Mouse (Mus musculus) heart, postnatal 0 days (tissue): ENCODE results near the gene Ebf3. TPM values are rescaled to one million over a fixed set of nuclear protein-coding genes. Genes with fewer than 3 reads are reported as not detected.

Source experiments
- ATAC-seq: fragments of 200-750 bp; cut with Nextera tagmentation; 2 replicates; pipeline ENCODE4 v1.8.0; 2017; ENCODE audit warnings: low read depth, moderate number of reproducible peaks, moderate library complexity; ENCODE audit not compliant: insufficient read depth
- DNase-seq: peaks from one replicate; pipeline ENCODE4 v3.0.0-alpha.2; 2016; ENCODE audit warnings: low spot score
- H3K27ac ChIP-seq: fragments of 300-500 bp; sonication (generic); 2 replicates; pipeline ENCODE4 v1.5.1; 2014; ENCODE audit warnings: low read depth, mild to moderate bottlenecking
- H3K27me3 ChIP-seq: fragments of 300-500 bp; sonication (generic); 2 replicates; pipeline ENCODE4 v1.6.1; 2014; ENCODE audit warnings: low read length, mixed read lengths; ENCODE audit not compliant: control insufficient read depth, insufficient read depth
- H3K36me3 ChIP-seq: fragments of 300-500 bp; sonication (generic); replicated peaks from 2 replicates; pipeline ENCODE4 v1.6.1; 2014; ENCODE audit warnings: low read length, mixed read lengths; ENCODE audit not compliant: control insufficient read depth, insufficient read depth
- H3K4me1 ChIP-seq: fragments of 300-500 bp; sonication (generic); 2 replicates; pipeline ENCODE4 v1.6.1; 2014; ENCODE audit warnings: antibody characterized with exemption; ENCODE audit not compliant: control insufficient read depth, insufficient read depth
- H3K4me2 ChIP-seq: fragments of 300-500 bp; sonication (generic); 2 replicates; pipeline ENCODE4 v1.6.1; 2014; ENCODE audit warnings: low read depth, mild to moderate bottlenecking, low read length, moderate library complexity
- H3K4me3 ChIP-seq: fragments of 300-500 bp; sonication (generic); 2 replicates; pipeline ENCODE4 v1.5.1; 2014; ENCODE audit warnings: low read depth, low read length
- H3K9ac ChIP-seq: fragments of 300-500 bp; sonication (generic); replicated peaks from 2 replicates; pipeline ENCODE4 v1.6.1; 2014; ENCODE audit warnings: low read depth, low read length, mixed read lengths
- H3K9me3 ChIP-seq: fragments of 300-500 bp; sonication (generic); replicated peaks from 2 replicates; pipeline ENCODE4 v1.6.1; 2016; ENCODE audit warnings: low read length; ENCODE audit not compliant: control insufficient read depth
- CTCF ChIP-seq: IDR thresholded peaks from 2 replicates; pipeline ENCODE4 v1.5.1; 2016; ENCODE audit warnings: antibody characterized with exemption, control low read depth, low read depth
- EP300 ChIP-seq: IDR thresholded peaks from 2 replicates; pipeline ENCODE4 v1.6.1; 2016; ENCODE audit warnings: antibody characterized with exemption, low read depth
- WGBS: fragments of 180-500 bp; shearing (Covaris S2); extraction: QIAGEN DNeasy Blood & Tissue Kit; methylation state at CpG from one replicate; pipeline ENCODE4 v1.1.7; 2014; 5-methylcytosine and 5-hydroxymethylcytosine counted together
- polyA plus RNA-seq: library from polyadenylated mRNA; unstranded; fragments of >200 nt; fragmentation: Nextera tagmentation; extraction: Ambion mirVana; gene quantifications from 2 replicates; pipeline ENCODE4 v1.2.1, GENCODE M21; 2015
- total RNA-seq: library from RNA; depleted of rRNA; stranded (reverse); fragments of >200 nt; gene quantifications from 2 replicates; pipeline ENCODE4 v1.2.3, GENCODE M21; 2014; ENCODE audit warnings: low replicate concordance

The Ebf3 gene
- total and polyA plus RNA-seq, 2 experiments from 2014 or later, result 1.1 to 3.7 TPM

DNA sequence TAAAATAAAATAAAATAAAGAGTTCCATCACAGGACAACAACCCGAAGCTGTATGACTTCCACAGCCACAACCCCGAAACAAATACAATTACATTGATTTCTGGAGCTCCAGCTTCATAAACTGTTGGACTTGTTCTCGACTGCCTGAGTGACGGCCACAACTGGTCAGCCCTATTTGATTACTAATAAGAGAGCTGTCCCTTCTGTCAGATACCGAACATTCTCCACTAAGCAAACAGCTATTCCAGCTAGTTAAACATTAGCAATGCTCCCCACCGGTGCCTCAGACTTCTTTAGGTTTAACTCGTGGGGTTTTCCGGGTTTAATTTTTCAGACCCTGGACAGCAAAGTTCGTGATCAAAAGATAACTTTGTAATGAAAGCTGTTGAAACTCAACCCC lies 8.1 kb downstream of the Ebf3 start:
- WGBS, result 64% methylated on average over 9 of the region's 9 CpGs
- DNase-seq (no peak), ATAC-seq (no peak)
- no peaks in the 10 kb centered on the region for H3K9me3 ChIP-seq
- no peak overlapping the region for H3K4me2 ChIP-seq
- no peak overlapping the region for H3K27ac ChIP-seq
- H3K4me3 ChIP-seq, result no peak overlapping the region
- H3K27me3 ChIP-seq, result peaks cover 88% of the 10 kb centered on the region
- H3K36me3 ChIP-seq, result no peaks in the 10 kb centered on the region
- H3K4me1 ChIP-seq, result peaks cover 13% of the 10 kb centered on the region
- no peak overlapping the region for H3K9ac ChIP-seq
- no peak for TF ChIP-seq CTCF
- no peak for TF ChIP-seq EP300

DNA sequence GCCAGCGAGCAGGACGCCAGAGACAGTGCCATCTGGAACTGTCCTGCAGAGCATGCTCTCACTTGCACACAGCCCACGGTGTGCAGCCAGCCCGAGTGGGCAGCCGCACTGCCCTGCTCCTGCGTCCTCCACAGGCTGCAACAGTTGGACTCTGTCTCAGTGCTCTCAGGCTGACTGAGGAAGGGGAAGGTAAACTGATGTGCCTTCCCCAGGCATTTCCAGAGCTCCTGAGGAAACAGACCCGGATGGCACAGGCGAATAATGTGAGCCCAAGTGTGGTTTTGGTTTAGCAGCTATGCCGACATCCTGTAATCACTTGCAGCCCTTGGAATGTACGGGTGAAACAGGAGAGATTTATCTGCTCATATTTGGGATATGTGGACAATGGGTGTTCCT lies 10.5 kb downstream of the Ebf3 start:
- no peak for TF ChIP-seq EP300
- TF ChIP-seq CTCF, result no peak
- H3K9ac ChIP-seq, result no peak overlapping the region
- 37% methylated on average over 10 of the region's 10 CpGs for WGBS
- no peaks in the 10 kb centered on the region for H3K36me3 ChIP-seq
- no peak overlapping the region for H3K4me3 ChIP-seq
- peak overlapping the region; percentile 66 for H3K27ac ChIP-seq
- ATAC-seq (no peak), DNase-seq (no peak)
- H3K4me2 ChIP-seq, result no peak overlapping the region
- H3K27me3 ChIP-seq, result peaks cover 81% of the 10 kb centered on the region
- no peaks in the 10 kb centered on the region for H3K9me3 ChIP-seq
- peaks cover 6% of the 10 kb centered on the region; the same call in 1 of the 2 replicates for H3K4me1 ChIP-seq

- no peak for ATAC-seq
- H3K4me2 ChIP-seq, result 0 out of 2 replicates have a peak overlapping the region, but pooled peaks have one; percentile 3
- TF ChIP-seq EP300 (no peak), CTCF (no peak)
- WGBS, result 60% methylated on average over 10 of the region's 10 CpGs
- H3K4me3 ChIP-seq, result no peak overlapping the region
- H3K9ac ChIP-seq, result no peak overlapping the region
- no peaks in the 10 kb centered on the region for H3K36me3 ChIP-seq
- peaks cover 6% of the 10 kb centered on the region; the same call in 1 of the 2 replicates for H3K4me1 ChIP-seq
- H3K27me3 ChIP-seq, result peaks cover 81% of the 10 kb centered on the region
- H3K9me3 ChIP-seq, result no peaks in the 10 kb centered on the region
- peak overlapping the region; percentile 66 for H3K27ac ChIP-seq
- no peak for DNase-seq
These were observed 11.1 kb downstream of the Ebf3 start for GRCm38 (mm10) chr7:137302961-137303775.

- H3K27ac ChIP-seq, result no peak overlapping the region
- no peak overlapping the region for H3K9ac ChIP-seq
- ATAC-seq, result no peak
- no peak for TF ChIP-seq CTCF
- no peak for TF ChIP-seq EP300
- DNase-seq, result no peak
- H3K36me3 ChIP-seq, result no peaks in the 10 kb centered on the region
- peaks cover 6% of the 10 kb centered on the region; the same call in 1 of the 2 replicates for H3K4me1 ChIP-seq
- 85% methylated on average over 5 of the region's 5 CpGs for WGBS
- H3K4me2 ChIP-seq, result no peak overlapping the region
- H3K27me3 ChIP-seq, result peaks cover 75% of the 10 kb centered on the region
- H3K9me3 ChIP-seq, result no peaks in the 10 kb centered on the region
- no peak overlapping the region for H3K4me3 ChIP-seq
These were observed 12.1 kb downstream of the Ebf3 start for GRCm38 (mm10) chr7:137302161-137302560.

GRCm38 (mm10) chr7:137301329-137301751 lies 12.9 kb downstream of the Ebf3 start:
- TF ChIP-seq CTCF, result no peak
- TF ChIP-seq EP300, result no peak
- Histone ChIP-seq H3K36me3 (no peaks in the 10 kb centered on the region), H3K4me3 (peak overlapping the region; percentile 6; the same call in 1 of the 2 replicates), H3K27me3 (peaks cover 66% of the 10 kb centered on the region), H3K4me1 (peaks cover 6% of the 10 kb centered on the region; the same call in 1 of the 2 replicates), H3K9me3 (no peaks in the 10 kb centered on the region), H3K27ac (peak overlapping the region; percentile 54), H3K4me2 (peak overlapping the region; percentile 34), H3K9ac (no peak overlapping the region)
- WGBS, result 6% methylated on average over 15 of the region's 15 CpGs
- ATAC-seq (peak; percentile 46), DNase-seq (no peak)
